Mouse (Mus musculus) brain, embryonic 14.5 days (tissue): ENCODE measurements around the gene Rergl. TPM values are rescaled to one million over a fixed set of nuclear protein-coding genes. Genes with fewer than 3 reads are reported as not detected.

ENCODE experiments used
- DNase-seq: peaks from one replicate; pipeline ENCODE4 v3.0.0-alpha.2; 2011; ENCODE audit warnings: low read depth
- CTCF ChIP-seq: fragments of 200-500 bp; IDR thresholded peaks from 2 replicates; pipeline ENCODE4 v1.5.1; 2012; ENCODE audit warnings: inconsistent platforms, mild to moderate bottlenecking, moderate library complexity, borderline replicate concordance; ENCODE audit not compliant: insufficient read depth, insufficient read length; ENCODE audit errors: extremely low read depth
- POLR2A ChIP-seq: fragments of 200-500 bp; IDR thresholded peaks from 2 replicates; pipeline ENCODE4 v1.6.1; 2012; ENCODE audit warnings: mild to moderate bottlenecking, inconsistent platforms, borderline replicate concordance; ENCODE audit not compliant: poor library complexity, insufficient read depth, insufficient read length, severe bottlenecking; ENCODE audit errors: extremely low read depth
- polyA plus RNA-seq: library from polyadenylated mRNA; depleted of rRNA; stranded (reverse); fragments of >200 nt; gene quantifications from 2 replicates; pipeline ENCODE4 v1.2.3, GENCODE M21; 2012; rRNA removed

Rergl gene
- not detected in 2 replicates for polyA plus RNA-seq

- no peak for DNase-seq
- TF ChIP-seq CTCF (no peak), POLR2A (no peak)
These were observed at the start of gene Rergl for GRCm38 (mm10) chr6:139501876-139502275. Rergl (minus strand) TSS chr6:139501976.

GRCm38 (mm10) chr6:139538469-139538868, 36.7 kb upstream of the Rergl start:
- DNase-seq, result peak; percentile 52
- TF ChIP-seq POLR2A, result no peak
- TF ChIP-seq CTCF, result 0 out of 2 replicates have a peak, but pooled peaks have one; percentile 8

- DNase-seq, result no peak
- TF ChIP-seq POLR2A (no peak), CTCF (no peak)
These were observed 23.6 kb upstream of the Rergl start for GRCm38 (mm10) chr6:139525406-139525805.

GRCm38 (mm10) chr6:139524288-139524687, 22.5 kb upstream of the Rergl start:
- no peak for TF ChIP-seq CTCF
- TF ChIP-seq POLR2A, result no peak
- peak; percentile 58 for DNase-seq

- peak; percentile 18 for DNase-seq
- TF ChIP-seq POLR2A (no peak), CTCF (no peak)
These were observed 13.2 kb upstream of the Rergl start for GRCm38 (mm10) chr6:139514938-139515510.

GRCm38 (mm10) chr6:139479730-139480129, 22.0 kb downstream of the Rergl start:
- no peak for DNase-seq
- TF ChIP-seq POLR2A (no peak), CTCF (no peak)

- DNase-seq, result no peak
- TF ChIP-seq POLR2A, result no peak
- no peak for TF ChIP-seq CTCF
These were observed 36.8 kb downstream of the Rergl start for GRCm38 (mm10) chr6:139464980-139465379.

- TF ChIP-seq CTCF (no peak), POLR2A (no peak)
- DNase-seq, result peak; percentile 21
These were observed 37.5 kb downstream of the Rergl start for GRCm38 (mm10) chr6:139464292-139464691.

GRCm38 (mm10) chr6:139461094-139461493, 40.7 kb downstream of the Rergl start:
- peak; percentile 54 for DNase-seq
- TF ChIP-seq CTCF (no peak), POLR2A (no peak)

GRCm38 (mm10) chr6:139460470-139460869, 41.3 kb downstream of the Rergl start:
- DNase-seq, result peak; percentile 22

GRCm38 (mm10) chr6:139443999-139444398, 57.8 kb downstream of the Rergl start:
- no peak for DNase-seq
- TF ChIP-seq POLR2A (no peak), CTCF (no peak)

More at GRCm38 (mm10) chr6:139460470-139460869, 41.3 kb downstream of the Rergl start:
- TF ChIP-seq CTCF, result no peak
- TF ChIP-seq POLR2A, result no peak

Other genes with a start within 250 kb of the Rergl start
- gene Pik3c2g, start 85.2 kb upstream of the Rergl start, polyA plus RNA-seq, result 0.09 and 0.36 TPM in 2 replicates